Mouse (Mus musculus): ENCODE results near the gene Car11. TPM values are rescaled to one million over a fixed set of nuclear protein-coding genes. Genes with fewer than 3 reads are reported as not detected.
"Not testable (repeated sequence)": the region's sequence is repeated elsewhere in the genome, so short reads cannot be mapped to it uniquely, and the experiment has no call there.

Gene Car11
- 8.8 and 12.6 TPM in 2 replicates for polyA plus RNA-seq (2016; fragmentation: Nextera tagmentation; extraction: Ambion mirVana)

DNA sequence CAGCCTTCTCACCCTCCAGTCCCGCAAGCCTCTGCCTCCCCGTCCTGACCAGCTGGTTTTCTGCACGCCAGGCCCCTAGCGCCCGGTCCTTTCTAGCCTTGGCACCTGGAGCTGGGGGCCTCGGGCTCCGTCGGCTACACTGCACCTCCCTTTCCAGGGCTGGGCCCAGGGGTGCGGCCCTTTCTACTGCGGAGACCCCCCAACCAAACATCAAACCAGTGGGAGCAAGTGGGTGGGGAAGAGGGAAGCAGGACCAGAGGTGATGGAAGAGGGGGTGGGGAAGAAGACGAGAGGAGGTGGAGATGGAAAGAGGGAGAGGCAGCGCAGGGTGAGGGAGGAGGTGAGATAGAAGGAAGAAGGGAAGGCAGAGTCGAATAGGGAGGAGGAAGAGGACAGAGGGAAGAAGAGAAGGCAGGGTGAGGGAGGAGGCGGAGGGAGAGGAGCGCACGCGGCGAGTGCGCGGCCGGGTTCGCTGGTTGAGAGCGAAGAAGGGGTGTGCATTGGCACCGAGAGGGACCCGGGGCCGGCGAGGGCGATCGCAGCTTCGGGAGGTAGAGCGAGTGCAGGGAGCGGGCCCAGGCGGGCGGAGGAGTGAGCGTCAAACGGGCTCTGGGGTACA is at the start of gene Car11:
Gene Car11, plus strand, starts transcription at position 321 of the 619 bp plus-strand sequence.
- Histone ChIP-seq H3K9me3 (no peaks in the 10 kb centered on the region), H3K27me3 (peaks cover 36% of the 10 kb centered on the region), H3K4me2 (peak within 1 kb of the TSS; percentile 90), H3K27ac (no peak within 1 kb of the TSS), H3K4me1 (replicated peaks) (peaks cover 43% of the 10 kb centered on the region), H3K36me3 (no peaks in the 10 kb centered on the region), H3K9ac (replicated peaks) (peak within 1 kb of the TSS; percentile 67), H3K4me3 (replicated peaks) (peak within 1 kb of the TSS; percentile 51)
- no peak for ATAC-seq (ENCODE audit: insufficient number of reproducible peaks, insufficient read depth, low FRiP score, low TSS enrichment, low read depth)
- WGBS = 2% methylated on average over 36 of the region's 36 CpGs

DNA sequence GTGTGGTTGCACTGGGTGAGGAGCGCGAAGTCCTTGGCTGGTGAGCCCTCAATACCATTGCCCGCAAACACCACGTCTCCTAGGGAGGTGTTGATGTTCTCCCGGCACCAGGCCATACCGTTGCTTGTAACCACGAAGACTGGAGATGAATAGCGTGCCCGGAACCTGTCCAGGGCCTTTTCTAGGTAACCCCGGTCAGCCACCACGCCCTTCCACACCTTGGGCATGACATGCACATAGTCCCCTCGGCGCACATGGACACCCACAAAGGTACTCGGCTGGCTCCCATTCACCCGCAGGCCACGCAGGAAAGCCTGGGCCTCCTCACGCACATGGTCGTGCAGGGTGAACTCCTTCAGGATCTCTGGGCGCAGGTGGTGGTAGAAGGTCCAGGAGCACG is 49.2 kb upstream of the Car11 start:
- not testable (repeated sequence) for ATAC-seq (ENCODE audit: insufficient number of reproducible peaks, insufficient read depth, low FRiP score, low TSS enrichment, low read depth)

GRCm38 (mm10) chr7:45654424-45655047 is 45.1 kb upstream of the Car11 start:
- Histone ChIP-seq H3K27me3 (no peaks in the 10 kb centered on the region), H3K4me1 (replicated peaks) (0 out of 2 replicates have a peak, but pooled peaks cover 7% of the 10 kb centered on the region), H3K4me2 (peak overlapping the region; percentile 32), H3K4me3 (replicated peaks) (no peak overlapping the region; the same call in 1 of the 2 replicates), H3K9ac (replicated peaks) (no peak overlapping the region), H3K27ac (no peak overlapping the region), H3K9me3 (peaks cover 6% of the 10 kb centered on the region; the same call in 1 of the 2 replicates), H3K36me3 (no peaks in the 10 kb centered on the region)
- no peak for ATAC-seq (ENCODE audit: insufficient number of reproducible peaks, insufficient read depth, low FRiP score, low TSS enrichment, low read depth)
- 35% methylated on average over 17 of the region's 17 CpGs for WGBS

More for the DNA sequence above, 49.2 kb upstream of the Car11 start:
- not testable (repeated sequence) for H3K36me3 ChIP-seq; H3K9me3 ChIP-seq; H3K4me1 ChIP-seq (replicated peaks); H3K9ac ChIP-seq (replicated peaks); H3K27me3 ChIP-seq; H3K4me2 ChIP-seq; H3K27ac ChIP-seq; H3K4me3 ChIP-seq (replicated peaks)
- 91% methylated on average over 20 of the region's 20 CpGs for WGBS

GRCm38 (mm10) chr7:45660746-45661478 is 38.7 kb upstream of the Car11 start:
- H3K27ac ChIP-seq = no peak overlapping the region
- ATAC-seq (ENCODE audit: insufficient number of reproducible peaks, insufficient read depth, low FRiP score, low TSS enrichment, low read depth) = no peak
- no peaks in the 10 kb centered on the region for H3K36me3 ChIP-seq
- H3K27me3 ChIP-seq = no peaks in the 10 kb centered on the region
- H3K4me3 ChIP-seq (replicated peaks) = no peak overlapping the region
- H3K4me1 ChIP-seq (replicated peaks) = peaks cover 18% of the 10 kb centered on the region; the same call in 1 of the 2 replicates
- peaks cover 6% of the 10 kb centered on the region; the same call in 1 of the 2 replicates for H3K9me3 ChIP-seq
- WGBS = 77% methylated on average over 11 of the region's 11 CpGs
- H3K9ac ChIP-seq (replicated peaks) = no peak overlapping the region
- H3K4me2 ChIP-seq = no peak overlapping the region

GRCm38 (mm10) chr7:45661702-45662101 is 37.9 kb upstream of the Car11 start:
- peaks cover 13% of the 10 kb centered on the region; the same call in 1 of the 2 replicates for H3K4me1 ChIP-seq (replicated peaks)
- H3K4me3 ChIP-seq (replicated peaks); ATAC-seq (ENCODE audit: insufficient number of reproducible peaks, insufficient read depth, low FRiP score, low TSS enrichment, low read depth); H3K27me3 ChIP-seq; H3K4me2 ChIP-seq; H3K9ac ChIP-seq (replicated peaks); H3K36me3 ChIP-seq; H3K27ac ChIP-seq; H3K9me3 ChIP-seq: not testable (repeated sequence)
- 89% methylated on average over 6 of the region's 6 CpGs for WGBS

- Histone ChIP-seq H3K4me2 (no peak overlapping the region), H3K9ac (replicated peaks) (no peak overlapping the region)
- no peak for ATAC-seq (ENCODE audit: insufficient number of reproducible peaks, insufficient read depth, low FRiP score, low TSS enrichment, low read depth)
Measured at GRCm38 (mm10) chr7:45665303-45666138, 34.1 kb upstream of the Car11 start.

GRCm38 (mm10) chr7:45666161-45666560 is 33.5 kb upstream of the Car11 start, which contains the start of gene Fut2:
Gene Fut2 (minus strand): TSS chr7:45666394.
- Histone ChIP-seq H3K4me1 (replicated peaks) (peaks cover 13% of the 10 kb centered on the region; the same call in 1 of the 2 replicates), H3K4me2 (no peak within 1 kb of the TSS), H3K9ac (replicated peaks) (no peak within 1 kb of the TSS), H3K36me3 (no peaks in the 10 kb centered on the region), H3K27ac (no peak within 1 kb of the TSS), H3K9me3 (0 out of 2 replicates have a peak, but pooled peaks cover 3% of the 10 kb centered on the region), H3K27me3 (no peaks in the 10 kb centered on the region), H3K4me3 (replicated peaks) (no peak within 1 kb of the TSS)
- ATAC-seq (ENCODE audit: insufficient number of reproducible peaks, insufficient read depth, low FRiP score, low TSS enrichment, low read depth) = no peak
- WGBS = 79% methylated on average over 7 of the region's 7 CpGs

More at GRCm38 (mm10) chr7:45665303-45666138, 34.1 kb upstream of the Car11 start:
- Histone ChIP-seq H3K4me3 (replicated peaks) (no peak overlapping the region), H3K27me3 (no peaks in the 10 kb centered on the region), H3K9me3 (0 out of 2 replicates have a peak, but pooled peaks cover 3% of the 10 kb centered on the region), H3K4me1 (replicated peaks) (peaks cover 13% of the 10 kb centered on the region; the same call in 1 of the 2 replicates), H3K27ac (no peak overlapping the region), H3K36me3 (no peaks in the 10 kb centered on the region)
- WGBS = 47% methylated on average over 13 of the region's 13 CpGs

DNA sequence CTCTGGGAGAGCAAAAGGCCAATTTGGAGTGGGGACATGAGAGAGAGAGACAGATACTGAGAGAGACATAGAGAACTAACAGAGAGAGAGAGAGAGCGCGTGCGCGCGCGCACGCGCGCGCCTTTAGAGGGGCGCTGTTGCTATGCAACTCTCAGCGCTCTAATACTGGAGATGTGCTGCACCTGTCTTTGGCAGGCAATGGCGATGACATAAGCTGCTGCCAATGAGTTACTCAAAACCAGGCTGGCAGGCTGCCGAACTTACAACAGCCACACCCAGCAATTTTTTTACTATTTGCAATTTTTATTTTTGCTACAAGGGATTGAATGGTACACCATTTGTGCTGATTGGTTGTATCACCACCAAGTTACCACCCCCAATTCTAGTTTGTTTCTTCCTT is 31.9 kb upstream of the Car11 start:
- Histone ChIP-seq H3K4me1 (replicated peaks) (peaks cover 13% of the 10 kb centered on the region; the same call in 1 of the 2 replicates), H3K4me3 (replicated peaks) (no peak overlapping the region), H3K36me3 (no peaks in the 10 kb centered on the region), H3K4me2 (no peak overlapping the region), H3K27ac (no peak overlapping the region), H3K9ac (replicated peaks) (no peak overlapping the region), H3K9me3 (0 out of 2 replicates have a peak, but pooled peaks cover 3% of the 10 kb centered on the region), H3K27me3 (no peaks in the 10 kb centered on the region)
- ATAC-seq (ENCODE audit: insufficient number of reproducible peaks, insufficient read depth, low FRiP score, low TSS enrichment, low read depth) = no peak
- WGBS = 81% methylated on average over 14 of the region's 14 CpGs

DNA sequence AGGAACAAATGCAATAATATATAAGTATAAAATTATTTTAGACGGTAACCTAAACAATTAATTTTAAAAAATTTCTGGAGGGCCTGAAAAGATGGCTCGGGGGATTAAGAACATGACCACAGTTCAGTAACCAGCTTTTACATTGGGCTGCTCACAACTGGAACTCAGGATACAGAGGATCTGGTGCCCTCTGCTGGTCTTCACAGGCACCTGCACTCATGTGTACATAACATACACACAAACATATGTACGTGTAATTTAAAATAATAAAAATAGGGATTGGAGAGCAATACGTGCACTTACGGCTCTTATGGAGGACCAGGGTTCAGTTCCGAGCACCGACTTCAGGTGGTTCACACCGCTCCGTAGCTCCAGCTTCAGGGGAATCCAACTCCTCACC is 30.7 kb upstream of the Car11 start:
- ATAC-seq (ENCODE audit: insufficient number of reproducible peaks, insufficient read depth, low FRiP score, low TSS enrichment, low read depth) = no peak
- Histone ChIP-seq H3K27ac (no peak overlapping the region), H3K4me2 (no peak overlapping the region), H3K27me3 (no peaks in the 10 kb centered on the region), H3K36me3 (no peaks in the 10 kb centered on the region), H3K4me1 (replicated peaks) (peaks cover 13% of the 10 kb centered on the region; the same call in 1 of the 2 replicates), H3K9me3 (0 out of 2 replicates have a peak, but pooled peaks cover 3% of the 10 kb centered on the region), H3K9ac (replicated peaks) (no peak overlapping the region), H3K4me3 (replicated peaks) (no peak overlapping the region)
- 92% methylated on average over 9 of the region's 9 CpGs for WGBS

GRCm38 (mm10) chr7:45677627-45678295 is 21.9 kb upstream of the Car11 start:
- 66% methylated on average over 7 of the region's 7 CpGs for WGBS
- no peak for ATAC-seq (ENCODE audit: insufficient number of reproducible peaks, insufficient read depth, low FRiP score, low TSS enrichment, low read depth)

More at GRCm38 (mm10) chr7:45677627-45678295, 21.9 kb upstream of the Car11 start:
- Histone ChIP-seq H3K4me2 (no peak overlapping the region), H3K27me3 (no peaks in the 10 kb centered on the region), H3K4me3 (replicated peaks) (no peak overlapping the region), H3K4me1 (replicated peaks) (no peaks in the 10 kb centered on the region; the same call in 1 of the 2 replicates), H3K9me3 (no peaks in the 10 kb centered on the region), H3K27ac (no peak overlapping the region), H3K36me3 (no peaks in the 10 kb centered on the region), H3K9ac (replicated peaks) (no peak overlapping the region)
